In the genomic region with DNA sequence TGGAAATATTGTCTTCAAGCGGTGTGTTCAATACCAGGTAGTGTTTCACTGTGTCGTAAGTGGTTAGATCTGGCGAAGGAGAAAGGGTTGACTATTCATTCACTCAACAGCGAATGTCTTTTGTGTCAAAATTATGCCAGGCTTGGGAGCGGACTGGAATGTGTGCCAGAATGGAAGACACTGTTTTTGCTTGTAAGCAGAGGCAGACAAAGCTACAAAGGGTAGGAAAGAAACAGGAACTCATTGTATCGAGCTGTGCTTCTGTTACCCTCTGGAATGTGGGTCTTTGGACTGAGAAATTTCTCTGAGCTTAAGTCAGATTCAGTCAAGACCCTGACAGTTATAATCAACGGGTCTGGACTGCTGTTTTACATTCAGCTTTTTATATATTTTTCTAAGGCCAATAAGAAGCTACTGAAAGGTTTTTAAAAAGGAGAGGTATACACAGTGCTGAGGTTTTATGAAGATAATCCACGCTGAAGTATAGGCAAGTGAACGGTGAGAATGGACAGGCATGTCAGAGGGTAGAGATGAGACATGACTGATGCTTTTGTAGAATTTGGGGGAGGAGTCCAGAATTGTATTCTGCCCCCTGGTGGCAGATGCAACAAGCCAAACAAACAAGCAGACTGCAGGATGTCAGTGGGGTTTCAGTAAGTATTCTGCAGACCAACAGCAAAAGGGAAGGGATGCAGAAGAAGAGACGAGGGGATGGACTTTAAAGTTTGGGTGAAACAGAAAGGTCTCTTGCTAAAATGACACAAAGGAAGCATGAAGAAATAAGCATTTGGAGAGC, we compare ENCODE assay signal across 11 mouse cellular contexts. TPM values are rescaled to one million over a fixed set of nuclear protein-coding genes. Genes with fewer than 3 reads are reported as not detected.
DNase-seq lines count a peak whose midpoint lies in the region; TF ChIP-seq lines count a peak whose summit lies in the region.
"Had no signal": no experiment of that assay in that cellular context is flagged by ENCODE, and none has a peak within 500 bp of the region (broad histone marks: within the 10 kb centered on the region; RNA-seq: fewer than 3 reads in every experiment).

No protein-coding gene starts in this region.

- H3K36me3 ChIP-seq in E14TG2a.4 (ENCODE audit: insufficient read depth, low read length) = peaks cover 35% of the 10 kb centered on the region

- peaks cover 5% of the 10 kb centered on the region; the same call in 1 of the 2 replicates for H3K9me3 ChIP-seq in E14TG2a.4 (ENCODE audit: low read length)
- H3K9me3 ChIP-seq: forebrain, embryonic 15.5 days; limb, embryonic 13.5 days; neural tube, embryonic 13.5 days had no signal

- no peaks in the 10 kb centered on the region for H3K27me3 ChIP-seq in E14TG2a.4 (ENCODE audit: insufficient read depth, low read length)
- H3K27me3 ChIP-seq: forebrain, embryonic 15.5 days; limb, embryonic 13.5 days; neural tube, embryonic 13.5 days had no signal

- DNase-seq in adrenal gland, postnatal 14 days = peak; percentile 10
- DNase-seq in adrenal gland, postnatal 10 days = no peak
- peak; percentile 44 for DNase-seq in layer of hippocampus, adult 11-12 months (ENCODE audit: low spot score)
- no peak for DNase-seq in layer of hippocampus, postnatal 14 days (ENCODE audit: low spot score in 2 of 2)
- DNase-seq in lung, postnatal 36 days = peak; percentile 32
- no peak for DNase-seq in spleen, postnatal 4 days (ENCODE audit: low spot score in 2 of 2)
- DNase-seq in right cerebral cortex, adult 18-20 months = no peak

- peak; percentile 87 for TF ChIP-seq CTCF in E14TG2a.4 (conservative IDR thresholded peaks at IDR 0.05; ENCODE audit: low read length)

- peaks cover 12% of the 10 kb centered on the region for H3K4me1 ChIP-seq in E14TG2a.4 (replicated peaks; ENCODE audit: low read depth, low read length)
- H3K4me1 ChIP-seq: forebrain, embryonic 15.5 days; limb, embryonic 13.5 days; neural tube, embryonic 13.5 days had no signal

- no peak overlapping the region for H3K4me3 ChIP-seq in E14TG2a.4 (replicated peaks; ENCODE audit: low read length)
- H3K4me3 ChIP-seq: forebrain, embryonic 15.5 days; limb, embryonic 13.5 days; neural tube, embryonic 13.5 days had no signal

RNA-seq across cellular contexts. Expression of a gene that starts 17.2 kb away (rescaled TPM):
- 3.1 and 4.6 TPM in 2 replicates for total RNA-seq in adrenal gland, postnatal 14 days (2021)
- total RNA-seq in adrenal gland, postnatal 10 days (2021) = 1 to 10 TPM; 3.1 to 6.7 TPM
- total RNA-seq in layer of hippocampus, postnatal 14 days (2021) = 10 to 100 TPM; 30.3 to 34.8 TPM

RNA-seq across cellular contexts. Expression of a gene that starts 17.4 kb away (rescaled TPM):
- total RNA-seq in adrenal gland, postnatal 14 days (2021) = 6.3 and 12.3 TPM in 2 replicates
- total RNA-seq in adrenal gland, postnatal 10 days (2021) = 10 to 100 TPM in 1 of 2 experiments, 1 to 10 TPM in 1; 8.0 to 10.9 TPM
- total RNA-seq in layer of hippocampus, postnatal 14 days (2021) = 1 to 10 TPM in 1 of 2 experiments, under 1 TPM in 1; 0.99 to 1.6 TPM

RNA-seq across cellular contexts. Expression of a gene that starts 19.7 kb away (rescaled TPM):
- not detected in 2 replicates for total RNA-seq in adrenal gland, postnatal 14 days (2021)
- total RNA-seq in adrenal gland, postnatal 10 days (2021) = not detected
- total RNA-seq in layer of hippocampus, postnatal 14 days (2021) = under 1 TPM; 0.38 to 0.55 TPM

Comparison
In these comparisons a context has a peak if more than half of its experiments do, and no peak if none do; other contexts are left out.
1. DNase-seq: peak in adrenal gland, postnatal 14 days (single experiment), layer of hippocampus, adult 11-12 months (single experiment) and lung, postnatal 36 days (single experiment); none in adrenal gland, postnatal 10 days (single experiment), layer of hippocampus, postnatal 14 days (0 of 2), spleen, postnatal 4 days (0 of 2) and right cerebral cortex, adult 18-20 months (single experiment).